Comparison of ENCODE assay signal across 21 mouse cellular contexts in the genomic region with DNA sequence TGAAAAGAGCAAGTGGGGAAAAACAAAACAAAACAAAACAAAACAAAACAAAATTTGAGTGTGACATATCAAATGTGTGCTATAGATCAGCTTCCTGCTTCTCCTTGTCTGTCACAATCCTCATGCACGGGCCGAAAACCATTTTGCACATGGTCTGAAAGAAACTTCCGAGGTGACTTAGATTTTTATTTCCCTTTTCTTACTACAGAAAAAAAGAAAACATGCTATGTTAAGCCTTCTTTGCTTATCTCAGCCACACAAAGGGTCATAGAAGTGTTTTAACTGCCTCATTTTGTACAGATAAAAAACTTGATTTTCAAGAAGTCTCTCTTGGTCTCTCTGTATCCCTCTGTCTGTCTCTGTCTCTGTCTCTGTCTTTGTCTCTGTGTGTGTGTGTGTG.
DNase-seq lines count a peak whose midpoint lies in the region; ATAC-seq and TF ChIP-seq lines count a peak whose summit lies in the region.
"Had no signal": no experiment of that assay in that cellular context is flagged by ENCODE, and none has a peak within 500 bp of the region (broad histone marks: within the 10 kb centered on the region; RNA-seq: fewer than 3 reads in every experiment).

No protein-coding gene starts in this region.

- H3K36me3 ChIP-seq in MEL (ENCODE audit: control insufficient read depth in 1 of 2, insufficient read depth in 2 of 2, low read length in 2 of 2): peaks cover 0 to 10% of the 10 kb centered on the region in 2 experiments; a peak in 2 of 4 replicates
- H3K36me3 ChIP-seq in hindbrain, embryonic 12.5 days: no peaks in the 10 kb centered on the region
- H3K36me3 ChIP-seq: G1E had no signal

- TF ChIP-seq EP300 in MEL (IDR thresholded peaks at IDR 0.05; ENCODE audit: low read depth in 1 of 2, low read length in 2 of 2): peak; percentile 79 to 84

- H3K4me2 ChIP-seq in hindbrain, embryonic 12.5 days (replicated peaks): no peak overlapping the region

- DNase-seq in MEL (ENCODE audit: low read depth, low spot score) (peak; percentile 65), MEL-GATA-1-ER (ENCODE audit: extremely low read depth, low read depth) (peak; percentile 30)
- DNase-seq: adrenal gland, adult 2 months; adrenal gland, adult 8-10 months; adrenal gland, postnatal 10 days; adrenal gland, postnatal 14 days; adrenal gland, postnatal 25 days; adrenal gland, postnatal 36 days; B cell, adult 2 months; cerebellum, adult 11 months; cerebellum, adult 11-12 months; cerebellum, adult 18-20 months; cerebellum, adult 2 months; cerebellum, adult 8-10 months had no signal

- TF ChIP-seq POLR2A in MEL (IDR thresholded peaks at IDR 0.05; ENCODE audit: control insufficient read depth in 1 of 2, insufficient read depth in 1 of 2, low read depth in 1 of 2, low read length in 2 of 2, poor library complexity in 1 of 2): no peak

- H3K9me3 ChIP-seq in MEL (replicated peaks; ENCODE audit: insufficient read depth, low read length): no peaks in the 10 kb centered on the region
- no peaks in the 10 kb centered on the region for H3K9me3 ChIP-seq in hindbrain, embryonic 12.5 days (replicated peaks)

- H3K4me3 ChIP-seq in MEL (ENCODE audit: control insufficient read depth in 1 of 2, insufficient read depth in 1 of 2, low read depth in 2 of 2, low read length in 2 of 2): no peak overlapping the region
- H3K4me3 ChIP-seq in hindbrain, embryonic 12.5 days: no peak overlapping the region

- ATAC-seq in monocyte, adult 5-6 weeks (replicated peaks; ENCODE audit: insufficient number of reproducible peaks, low FRiP score, low TSS enrichment, poor library complexity, severe bottlenecking): no peak
- no peak for ATAC-seq in hindbrain, embryonic 12.5 days (ENCODE audit: low FRiP score)
- ATAC-seq: activated CD4-positive, CD25-positive, alpha-beta regulatory T cell, adult 4 months; CD4-positive, CD25-positive, alpha-beta regulatory T cell, adult 4 months; Patski had no signal

- H3K27ac ChIP-seq in MEL (ENCODE audit: control insufficient read depth, low read depth, low read length): no peak overlapping the region
- no peak overlapping the region for H3K27ac ChIP-seq in hindbrain, embryonic 12.5 days

- H3K9ac ChIP-seq in MEL (ENCODE audit: control insufficient read depth, low read depth, low read length, poor library complexity, severe bottlenecking): no peak overlapping the region
- H3K9ac ChIP-seq in hindbrain, embryonic 12.5 days: no peak overlapping the region

- peaks cover 6 to 10% of the 10 kb centered on the region in 2 experiments for H3K4me1 ChIP-seq in MEL (ENCODE audit: control insufficient read depth in 1 of 2, insufficient read depth in 2 of 2, low read length in 2 of 2)
- H3K4me1 ChIP-seq in hindbrain, embryonic 12.5 days: no peaks in the 10 kb centered on the region

- TF ChIP-seq CTCF in MEL (IDR thresholded peaks at IDR 0.05 in 2 of 3, conservative IDR thresholded peaks at IDR 0.05 in 1 of 3; ENCODE audit: control insufficient read depth in 1 of 3, insufficient read depth in 1 of 3, low read depth in 2 of 3, low read length in 3 of 3, poor library complexity in 1 of 3, severe bottlenecking in 1 of 3): no peak

- WGBS in hindbrain, embryonic 12.5 days: 87% methylated on average over 3 of the region's 3 CpGs

- no peak for TF ChIP-seq RAD21 in MEL (IDR thresholded peaks at IDR 0.05; ENCODE audit: low read depth, low read length)

- no peaks in the 10 kb centered on the region for H3K27me3 ChIP-seq in MEL (ENCODE audit: control insufficient read depth in 1 of 2, insufficient read depth in 2 of 2, low read length in 2 of 2)
- no peaks in the 10 kb centered on the region for H3K27me3 ChIP-seq in hindbrain, embryonic 12.5 days
- H3K27me3 ChIP-seq: CH12.LX, Patski had no signal

- H3K79me2 ChIP-seq in MEL (ENCODE audit: control insufficient read depth, insufficient read depth, low read length, poor library complexity): no peaks in the 10 kb centered on the region

TF ChIP-seq in MEL, 35 proteins besides CTCF, POLR2A, EP300 and RAD21:
- TF ChIP-seq GATA1 (IDR thresholded peaks at IDR 0.05; ENCODE audit: low read depth, low read length) (peak; percentile 89), ETS1 (IDR thresholded peaks at IDR 0.05; ENCODE audit: low read depth, low read length) (peak; percentile 55; the same call in 1 of the 2 replicates), BHLHE40 (IDR thresholded peaks at IDR 0.05; ENCODE audit: borderline replicate concordance, low read depth, low read length) (peak; percentile 70; the same call in 1 of the 2 replicates), ZNF384 (IDR thresholded peaks at IDR 0.05; ENCODE audit: low read depth, low read length) (peak; percentile 41; the same call in 1 of the 2 replicates), SIN3A (IDR thresholded peaks at IDR 0.05; ENCODE audit: low read length) (peak; percentile 44; the same call in 1 of the 2 replicates), E2F4 (IDR thresholded peaks at IDR 0.05; ENCODE audit: borderline replicate concordance, low read depth, low read length) (no peak), UBTF (IDR thresholded peaks at IDR 0.05; ENCODE audit: borderline replicate concordance, insufficient read depth, low read depth, low read length) (no peak), POLR2AphosphoS5 (IDR thresholded peaks at IDR 0.05; ENCODE audit: borderline replicate concordance, low read depth, low read length) (no peak), TCF12 (IDR thresholded peaks at IDR 0.05; ENCODE audit: low read depth, low read length) (peak; percentile 89), RCOR1 (IDR thresholded peaks at IDR 0.05; ENCODE audit: low read depth, low read length) (peak; percentile 95), CHD2 (IDR thresholded peaks at IDR 0.05; ENCODE audit: low read length) (no peak), MYC (IDR thresholded peaks at IDR 0.05; ENCODE audit: low read depth, low read length) (peak; percentile 73; the same call in 1 of the 2 replicates), CHD1 (IDR thresholded peaks at IDR 0.05; ENCODE audit: low read depth, low read length) (no peak), MXI1 (IDR thresholded peaks at IDR 0.05; ENCODE audit: low read depth, low read length) (peak; percentile 70), MAX (IDR thresholded peaks at IDR 0.05; ENCODE audit: low read length) (peak; percentile 54; the same call in 1 of the 2 replicates)
TF ChIP-seq in MEL: peak in this region for 10.
